Mouse (Mus musculus): ENCODE data around the gene Nos1.

Nos1 gene

GRCm38 (mm10) chr5:117954429-117954828 is 173.6 kb downstream of the Nos1 start:
- in situ Hi-C loops (cut with MboI, MseI) = loop anchor here (5.0 to 10.0 kb wide), 3 partner anchors 337 to 450 kb away; no protein-coding TSS in a partner anchor

- in situ Hi-C loops (cut with MboI, MseI) = loop anchor here (10.0 kb wide), 2 partner anchors 441 to 451 kb away; no protein-coding TSS in a partner anchor
These were observed 175.0 kb downstream of the Nos1 start for GRCm38 (mm10) chr5:117955675-117956420.

GRCm38 (mm10) chr5:117964750-117965149 is 183.9 kb downstream of the Nos1 start:
- in situ Hi-C loops (cut with MboI, MseI) = no loop called here

GRCm38 (mm10) chr5:117966956-117967355 is 186.1 kb downstream of the Nos1 start:
- in situ Hi-C loops (cut with MboI, MseI) = no loop called here

- in situ Hi-C loops (cut with MboI, MseI) = no loop called here
These were observed 186.8 kb downstream of the Nos1 start for GRCm38 (mm10) chr5:117967659-117968069.

- in situ Hi-C loops (cut with MboI, MseI) = no loop called here
These were observed 189.0 kb downstream of the Nos1 start for GRCm38 (mm10) chr5:117969681-117970427.

- in situ Hi-C loops (cut with MboI, MseI) = no loop called here
These were observed 195.4 kb downstream of the Nos1 start for GRCm38 (mm10) chr5:117976263-117976656.

- in situ Hi-C loops (cut with MboI, MseI) = no loop called here
These were observed 196.0 kb downstream of the Nos1 start, which contains the start of gene Fbxo21 for GRCm38 (mm10) chr5:117976657-117977500. Gene Fbxo21, plus strand, starts transcription at chr5:117976730.

GRCm38 (mm10) chr5:117977501-117978158 is 196.8 kb downstream of the Nos1 start:
- in situ Hi-C loops (cut with MboI, MseI) = no loop called here

GRCm38 (mm10) chr5:117978159-117978697 is 197.4 kb downstream of the Nos1 start:
- in situ Hi-C loops (cut with MboI, MseI) = no loop called here

GRCm38 (mm10) chr5:117979082-117979481 is 198.2 kb downstream of the Nos1 start:
- in situ Hi-C loops (cut with MboI, MseI) = no loop called here

- in situ Hi-C loops (cut with MboI, MseI) = no loop called here
These were observed 200.1 kb downstream of the Nos1 start for GRCm38 (mm10) chr5:117980921-117981320.

GRCm38 (mm10) chr5:117981943-117982342 is 201.1 kb downstream of the Nos1 start:
- in situ Hi-C loops (cut with MboI, MseI) = no loop called here

- in situ Hi-C loops (cut with MboI, MseI) = no loop called here
These were observed 205.5 kb downstream of the Nos1 start for GRCm38 (mm10) chr5:117986327-117986726.

- in situ Hi-C loops (cut with MboI, MseI) = no loop called here
These were observed 207.1 kb downstream of the Nos1 start for GRCm38 (mm10) chr5:117987891-117988290.

- in situ Hi-C loops (cut with MboI, MseI) = no loop called here
These were observed 207.5 kb downstream of the Nos1 start for GRCm38 (mm10) chr5:117988367-117988766.

- in situ Hi-C loops (cut with MboI, MseI) = no loop called here
These were observed 208.9 kb downstream of the Nos1 start for GRCm38 (mm10) chr5:117989773-117990172.

GRCm38 (mm10) chr5:117990957-117991356 is 210.1 kb downstream of the Nos1 start:
- in situ Hi-C loops (cut with MboI, MseI) = no loop called here

GRCm38 (mm10) chr5:117993550-117993949 is 212.7 kb downstream of the Nos1 start:
- in situ Hi-C loops (cut with MboI, MseI) = no loop called here

- in situ Hi-C loops (cut with MboI, MseI) = no loop called here
These were observed 214.6 kb downstream of the Nos1 start for GRCm38 (mm10) chr5:117995372-117995901.

- in situ Hi-C loops (cut with MboI, MseI) = no loop called here
These were observed 215.1 kb downstream of the Nos1 start for GRCm38 (mm10) chr5:117995911-117996310.
